Mouse (Mus musculus): ENCODE results near the gene Hspa5. TPM values are rescaled to one million over a fixed set of nuclear protein-coding genes. Genes with fewer than 3 reads are reported as not detected.

Gene Hspa5
- polyA plus RNA-seq, 1 experiment from 2014 or later = 688 TPM

DNA sequence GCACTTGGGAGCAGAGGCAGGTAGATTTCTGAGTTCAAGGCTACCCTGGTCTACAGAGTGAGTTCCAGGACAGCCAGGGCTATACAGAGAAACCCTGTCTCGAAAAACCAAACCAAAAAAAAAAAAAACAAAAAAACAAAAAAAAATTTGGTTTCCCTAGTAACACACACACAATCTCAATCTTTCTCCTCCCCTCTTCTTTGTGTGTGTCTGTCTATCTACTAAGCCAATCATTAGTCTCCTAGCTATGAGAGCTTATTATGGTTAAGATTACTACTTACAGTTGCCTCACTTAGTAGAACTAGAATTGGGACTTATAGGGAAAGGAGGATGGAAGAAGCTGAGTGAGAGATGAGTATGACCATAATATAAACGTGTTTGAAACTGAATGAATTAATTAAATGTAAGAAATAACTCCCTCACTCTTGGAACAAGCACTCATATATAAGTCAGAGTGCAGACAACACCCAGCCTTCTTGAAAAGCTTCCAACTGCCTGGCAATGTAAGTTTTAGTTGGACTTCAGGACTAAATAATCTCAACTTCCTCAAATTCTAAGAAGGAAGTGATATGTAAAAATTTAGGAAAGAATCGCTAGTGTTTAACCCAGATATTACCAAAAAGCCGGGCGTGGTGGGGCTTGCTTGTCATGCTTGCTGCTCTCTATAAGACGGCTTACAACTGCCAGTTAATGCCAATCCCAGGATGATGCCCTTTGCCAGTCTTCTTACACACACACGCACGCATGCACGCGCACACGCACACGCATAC is 30.2 kb upstream of the Hspa5 start:
- no peak overlapping the region for H3K4me2 ChIP-seq (ENCODE audit: low read length)
- no peak for DNase-seq (ENCODE audit: low spot score)
- H3K4me1 ChIP-seq (replicated peaks; ENCODE audit: insufficient read depth, low read length) = no peaks in the 10 kb centered on the region
- no peaks in the 10 kb centered on the region for H3K36me3 ChIP-seq (ENCODE audit: insufficient read depth, low read length)
- no peak overlapping the region for H3K9ac ChIP-seq (ENCODE audit: low read depth, low read length)
- H3K27ac ChIP-seq = no peak overlapping the region
- no peaks in the 10 kb centered on the region for H3K27me3 ChIP-seq (ENCODE audit: insufficient read depth, low read length)
- no peak overlapping the region for H3K4me3 ChIP-seq (replicated peaks; ENCODE audit: low read depth, low read length)
- no peaks in the 10 kb centered on the region for H3K9me3 ChIP-seq (replicated peaks; ENCODE audit: low read length)
- WGBS = 94% methylated on average over 12 of the region's 12 CpGs
- no peak for TF ChIP-seq CTCF (IDR thresholded peaks at IDR 0.05; ENCODE audit: low read depth)
- no peak for ATAC-seq (replicated peaks; ENCODE audit: low FRiP score, low read depth)

DNA sequence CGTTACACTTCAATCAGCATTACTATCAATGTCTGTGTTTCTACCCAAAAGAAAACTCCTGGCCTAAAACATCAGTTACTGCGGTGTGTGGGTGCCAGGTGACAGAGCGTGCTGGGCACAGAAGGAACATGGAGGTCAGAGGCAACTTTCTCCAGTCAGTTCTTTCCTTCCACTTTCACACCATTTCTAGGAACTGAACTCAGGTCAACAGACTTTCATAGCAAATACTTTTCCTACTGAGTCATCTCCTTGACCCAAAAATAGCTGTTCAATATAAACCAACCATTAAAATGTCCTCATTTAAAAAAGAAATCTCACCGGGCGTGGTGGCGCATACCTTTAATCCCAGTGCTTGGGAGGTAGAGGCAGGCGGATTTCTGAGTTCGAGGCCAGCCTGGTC is 29.1 kb upstream of the Hspa5 start:
- Histone ChIP-seq H3K4me2 (ENCODE audit: low read length) (no peak overlapping the region), H3K4me3 (replicated peaks; ENCODE audit: low read depth, low read length) (no peak overlapping the region), H3K27ac (no peak overlapping the region), H3K36me3 (ENCODE audit: insufficient read depth, low read length) (no peaks in the 10 kb centered on the region), H3K27me3 (ENCODE audit: insufficient read depth, low read length) (no peaks in the 10 kb centered on the region), H3K9ac (ENCODE audit: low read depth, low read length) (no peak overlapping the region), H3K9me3 (replicated peaks; ENCODE audit: low read length) (no peaks in the 10 kb centered on the region), H3K4me1 (replicated peaks; ENCODE audit: insufficient read depth, low read length) (no peaks in the 10 kb centered on the region)
- no peak for ATAC-seq (replicated peaks; ENCODE audit: low FRiP score, low read depth)
- no peak for TF ChIP-seq CTCF (IDR thresholded peaks at IDR 0.05; ENCODE audit: low read depth)
- 88% methylated on average over 8 of the region's 8 CpGs for WGBS
- DNase-seq (ENCODE audit: low spot score) = no peak

DNA sequence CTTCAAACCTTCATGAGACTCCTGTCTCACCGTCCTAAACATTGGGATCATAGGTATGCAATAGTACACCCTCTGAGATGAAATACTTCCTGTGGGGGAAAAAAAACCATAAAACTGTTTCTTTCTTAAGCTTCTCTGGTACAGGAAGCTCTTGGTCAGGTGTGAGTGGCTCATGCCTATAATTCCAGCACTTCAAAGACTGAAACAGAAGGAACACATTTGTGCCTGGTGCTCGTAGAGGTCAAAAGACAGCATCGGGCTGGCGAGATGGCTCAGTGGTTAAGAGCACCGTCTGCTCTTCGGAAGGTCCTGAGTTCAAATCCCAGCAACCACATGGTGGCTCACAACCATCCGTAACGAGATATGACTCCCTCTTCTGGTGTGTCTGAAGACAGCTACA is 27.3 kb upstream of the Hspa5 start:
- Histone ChIP-seq H3K27ac (no peak overlapping the region), H3K27me3 (ENCODE audit: insufficient read depth, low read length) (no peaks in the 10 kb centered on the region), H3K36me3 (ENCODE audit: insufficient read depth, low read length) (no peaks in the 10 kb centered on the region), H3K4me3 (replicated peaks; ENCODE audit: low read depth, low read length) (no peak overlapping the region), H3K9ac (ENCODE audit: low read depth, low read length) (no peak overlapping the region), H3K4me2 (ENCODE audit: low read length) (no peak overlapping the region), H3K4me1 (replicated peaks; ENCODE audit: insufficient read depth, low read length) (no peaks in the 10 kb centered on the region), H3K9me3 (replicated peaks; ENCODE audit: low read length) (no peaks in the 10 kb centered on the region)
- no peak for ATAC-seq (replicated peaks; ENCODE audit: low FRiP score, low read depth)
- 92% methylated on average over 8 of the region's 8 CpGs for WGBS
- DNase-seq (ENCODE audit: low spot score) = no peak
- no peak for TF ChIP-seq CTCF (IDR thresholded peaks at IDR 0.05; ENCODE audit: low read depth)

DNA sequence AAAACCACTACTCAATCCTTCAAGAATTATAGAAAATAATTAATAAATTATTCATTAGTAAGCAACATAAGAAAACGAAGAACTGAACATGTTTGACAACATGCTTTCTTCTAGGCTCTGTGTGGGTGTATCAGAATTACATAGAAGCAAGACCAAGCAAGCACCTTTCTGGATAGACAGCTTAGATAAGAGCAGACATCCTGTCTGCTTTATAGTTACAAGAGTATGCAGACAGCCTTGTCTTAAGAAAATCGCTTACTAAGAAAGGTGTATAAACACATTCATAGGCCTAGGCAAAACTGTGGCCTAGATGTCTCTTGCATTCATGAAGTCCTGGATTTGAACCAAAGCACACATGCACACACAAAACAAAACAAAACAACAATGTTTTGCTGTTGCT is 26.1 kb upstream of the Hspa5 start:
- Histone ChIP-seq H3K4me1 (replicated peaks; ENCODE audit: insufficient read depth, low read length) (no peaks in the 10 kb centered on the region), H3K36me3 (ENCODE audit: insufficient read depth, low read length) (no peaks in the 10 kb centered on the region), H3K9ac (ENCODE audit: low read depth, low read length) (no peak overlapping the region), H3K27ac (no peak overlapping the region), H3K27me3 (ENCODE audit: insufficient read depth, low read length) (no peaks in the 10 kb centered on the region), H3K9me3 (replicated peaks; ENCODE audit: low read length) (no peaks in the 10 kb centered on the region), H3K4me3 (replicated peaks; ENCODE audit: low read depth, low read length) (no peak overlapping the region), H3K4me2 (ENCODE audit: low read length) (no peak overlapping the region)
- WGBS = 93% methylated on average over 2 of the region's 2 CpGs
- no peak for DNase-seq (ENCODE audit: low spot score)
- no peak for TF ChIP-seq CTCF (IDR thresholded peaks at IDR 0.05; ENCODE audit: low read depth)
- no peak for ATAC-seq (replicated peaks; ENCODE audit: low FRiP score, low read depth)

DNA sequence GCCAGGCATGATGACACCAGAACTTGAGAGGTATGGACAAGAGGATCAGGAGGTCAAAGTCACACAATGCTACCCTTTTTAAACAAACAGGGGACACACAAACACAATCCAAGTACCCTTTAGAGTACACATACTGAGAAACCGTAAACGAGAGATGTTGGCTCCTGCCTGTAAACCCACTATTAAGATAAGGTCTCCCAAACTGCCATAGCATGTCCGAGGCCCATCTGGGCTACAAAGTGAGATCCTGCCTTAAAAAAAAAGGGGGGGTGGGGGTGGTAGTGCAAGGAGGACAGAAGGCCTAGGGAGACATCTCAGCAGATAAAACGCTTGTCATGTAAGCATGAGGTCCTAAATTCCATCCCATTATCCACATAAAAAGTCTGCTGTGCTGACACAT is 23.3 kb upstream of the Hspa5 start:
- Histone ChIP-seq H3K27ac (no peak overlapping the region), H3K9me3 (replicated peaks; ENCODE audit: low read length) (no peaks in the 10 kb centered on the region), H3K9ac (ENCODE audit: low read depth, low read length) (no peak overlapping the region), H3K4me3 (replicated peaks; ENCODE audit: low read depth, low read length) (no peak overlapping the region), H3K4me2 (ENCODE audit: low read length) (no peak overlapping the region), H3K27me3 (ENCODE audit: insufficient read depth, low read length) (no peaks in the 10 kb centered on the region), H3K36me3 (ENCODE audit: insufficient read depth, low read length) (no peaks in the 10 kb centered on the region), H3K4me1 (replicated peaks; ENCODE audit: insufficient read depth, low read length) (no peaks in the 10 kb centered on the region)
- no peak for TF ChIP-seq CTCF (IDR thresholded peaks at IDR 0.05; ENCODE audit: low read depth)
- DNase-seq (ENCODE audit: low spot score) (no peak), ATAC-seq (replicated peaks; ENCODE audit: low FRiP score, low read depth) (no peak)
- WGBS = 88% methylated on average over 4 of the region's 4 CpGs

DNA sequence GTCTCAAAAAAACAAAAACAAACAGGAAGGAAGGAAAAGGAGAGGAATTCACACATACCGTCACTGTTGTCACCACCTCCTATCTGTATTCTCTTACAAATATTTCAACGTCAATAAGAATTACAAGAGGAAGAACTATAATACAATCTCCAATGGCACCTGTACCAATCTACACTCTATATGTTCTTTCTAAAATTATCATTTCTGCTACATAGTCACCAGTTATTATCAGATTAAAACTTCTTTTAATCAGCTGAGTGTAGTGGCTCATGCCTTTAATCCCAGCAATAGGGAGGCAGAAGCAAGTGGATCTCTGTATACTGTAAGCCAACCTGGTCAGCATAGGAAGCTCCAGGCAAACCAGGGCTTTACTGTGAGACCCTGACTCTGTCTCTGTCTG is 21.5 kb upstream of the Hspa5 start:
- no peaks in the 10 kb centered on the region for H3K36me3 ChIP-seq (ENCODE audit: insufficient read depth, low read length)
- no peak overlapping the region for H3K4me2 ChIP-seq (ENCODE audit: low read length)
- no peak overlapping the region for H3K27ac ChIP-seq
- no peak for TF ChIP-seq CTCF (IDR thresholded peaks at IDR 0.05; ENCODE audit: low read depth)
- DNase-seq (ENCODE audit: low spot score) (no peak), ATAC-seq (replicated peaks; ENCODE audit: low FRiP score, low read depth) (no peak)
- H3K9me3 ChIP-seq (replicated peaks; ENCODE audit: low read length) = no peaks in the 10 kb centered on the region
- no peak overlapping the region for H3K4me3 ChIP-seq (replicated peaks; ENCODE audit: low read depth, low read length)
- WGBS = 74% methylated on average over 2 of the region's 2 CpGs
- H3K9ac ChIP-seq (ENCODE audit: low read depth, low read length) = no peak overlapping the region
- no peaks in the 10 kb centered on the region for H3K27me3 ChIP-seq (ENCODE audit: insufficient read depth, low read length)
- H3K4me1 ChIP-seq (replicated peaks; ENCODE audit: insufficient read depth, low read length) = no peaks in the 10 kb centered on the region

All from kidney, postnatal 0 days (tissue).